Mouse (Mus musculus): ENCODE data around the gene Card11.

DNA sequence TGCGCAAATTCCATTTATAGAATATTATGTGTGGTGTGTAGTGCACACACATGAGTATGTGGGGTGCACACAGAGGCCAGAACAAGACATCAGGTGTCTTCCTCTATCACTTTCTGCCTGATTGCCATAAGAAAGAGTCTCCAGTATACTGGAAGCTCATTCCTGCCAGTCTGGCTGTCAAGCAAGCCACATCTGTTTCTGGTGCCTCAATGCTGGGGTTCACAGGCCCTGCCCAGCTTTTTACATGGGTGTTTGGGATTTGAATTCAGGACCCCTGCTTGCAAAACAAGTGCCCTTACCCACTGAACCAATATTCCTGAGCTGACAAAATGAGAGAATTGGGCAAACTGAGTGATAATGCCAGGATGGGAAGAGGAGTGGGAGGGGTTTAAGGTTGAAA is 174.3 kb downstream of the Card11 start:
- TF ChIP-seq CTCF (IDR thresholded peaks at IDR 0.05; ENCODE audit: low read depth, low read length) (no peak), TAL1 (conservative IDR thresholded peaks at IDR 0.05; ENCODE audit: low read depth, low read length) (no peak), POLR2AphosphoS5 (IDR thresholded peaks at IDR 0.05; ENCODE audit: insufficient replicate concordance, low read depth, low read length) (no peak)

All from G1E (cell line).